Mouse (Mus musculus) embryonic facial prominence, embryonic 15.5 days (tissue): ENCODE data around the gene Zfyve21. TPM values are rescaled to one million over a fixed set of nuclear protein-coding genes. Genes with fewer than 3 reads are reported as not detected.

ENCODE experiments used
- ATAC-seq: fragments of 200-750 bp; cut with Nextera tagmentation; 2 replicates; pipeline ENCODE4 v1.8.0; 2017; ENCODE audit warnings: low read depth, moderate TSS enrichment; ENCODE audit not compliant: insufficient number of reproducible peaks, low FRiP score, low TSS enrichment
- H3K27ac ChIP-seq: fragments of 300-500 bp; sonication (generic); replicated peaks from 2 replicates; pipeline ENCODE4 v1.5.1; 2015; ENCODE audit warnings: mild to moderate bottlenecking, inconsistent platforms
- H3K27me3 ChIP-seq: fragments of 300-500 bp; sonication (generic); 2 replicates; pipeline ENCODE4 v1.6.1; 2015; ENCODE audit warnings: inconsistent platforms
- H3K36me3 ChIP-seq: fragments of 300-500 bp; sonication (generic); 2 replicates; pipeline ENCODE4 v1.6.1; 2015; ENCODE audit warnings: mild to moderate bottlenecking, inconsistent platforms
- H3K4me1 ChIP-seq: fragments of 300-500 bp; sonication (generic); 2 replicates; pipeline ENCODE4 v1.6.1; 2015; ENCODE audit warnings: inconsistent platforms
- H3K4me2 ChIP-seq: fragments of 300-500 bp; sonication (generic); replicated peaks from 2 replicates; pipeline ENCODE4 v1.6.1; 2015; ENCODE audit warnings: mild to moderate bottlenecking, inconsistent platforms
- H3K4me3 ChIP-seq: fragments of 300-500 bp; sonication (generic); replicated peaks from 2 replicates; pipeline ENCODE4 v1.5.1; 2015; ENCODE audit warnings: mild to moderate bottlenecking, inconsistent platforms
- H3K9ac ChIP-seq: fragments of 300-500 bp; sonication (generic); 2 replicates; pipeline ENCODE4 v1.6.1; 2015; ENCODE audit warnings: inconsistent platforms
- H3K9me3 ChIP-seq: fragments of 300-500 bp; sonication (generic); replicated peaks from 2 replicates; pipeline ENCODE4 v1.6.1; 2016; ENCODE audit warnings: inconsistent platforms
- WGBS: fragments of 180-500 bp; shearing (Covaris S2); methylation state at CpG from one replicate; pipeline ENCODE4 v1.1.7; 2015; 5-methylcytosine and 5-hydroxymethylcytosine counted together
- polyA plus RNA-seq: library from polyadenylated mRNA; unstranded; fragments of >200 nt; fragmentation: Nextera tagmentation; extraction: Ambion mirVana; gene quantifications from 2 replicates; pipeline ENCODE4 v1.2.1, GENCODE M21; 2015

The Zfyve21 gene
- polyA plus RNA-seq, 1 experiment from 2014 or later = 120 TPM

GRCm38 (mm10) chr12:111820708-111821107, 6.7 kb downstream of the Zfyve21 start:
- ATAC-seq = no peak
- H3K9ac ChIP-seq = no peak overlapping the region

GRCm38 (mm10) chr12:111821931-111822330, 8.0 kb downstream of the Zfyve21 start:
- peak; percentile 17; the same call in 1 of the 2 replicates for ATAC-seq
- no peak overlapping the region for H3K9ac ChIP-seq
- H3K4me2 ChIP-seq = no peak overlapping the region
- H3K27me3 ChIP-seq = no peaks in the 10 kb centered on the region
- 52% methylated on average over 4 of the region's 4 CpGs for WGBS
- H3K9me3 ChIP-seq = no peaks in the 10 kb centered on the region
- H3K4me1 ChIP-seq = peaks cover 35% of the 10 kb centered on the region
- H3K4me3 ChIP-seq = no peak overlapping the region
- H3K36me3 ChIP-seq = peaks cover 48% of the 10 kb centered on the region
- peak overlapping the region; percentile 12; the same call in 1 of the 2 replicates for H3K27ac ChIP-seq

More at GRCm38 (mm10) chr12:111820708-111821107, 6.7 kb downstream of the Zfyve21 start:
- Histone ChIP-seq H3K27me3 (no peaks in the 10 kb centered on the region), H3K4me3 (no peak overlapping the region), H3K9me3 (no peaks in the 10 kb centered on the region), H3K4me2 (no peak overlapping the region), H3K4me1 (peaks cover 47% of the 10 kb centered on the region), H3K36me3 (peaks cover 35% of the 10 kb centered on the region), H3K27ac (no peak overlapping the region)
- WGBS = 77% methylated on average over 7 of the region's 7 CpGs

GRCm38 (mm10) chr12:111827556-111827955, 13.6 kb downstream of the Zfyve21 start:
- no peak for ATAC-seq
- Histone ChIP-seq H3K4me1 (no peaks in the 10 kb centered on the region), H3K27me3 (no peaks in the 10 kb centered on the region), H3K9ac (no peak overlapping the region), H3K36me3 (peaks cover 95% of the 10 kb centered on the region), H3K4me3 (no peak overlapping the region), H3K27ac (no peak overlapping the region), H3K4me2 (no peak overlapping the region), H3K9me3 (no peaks in the 10 kb centered on the region)
- 95% methylated on average over 12 of the region's 12 CpGs for WGBS

GRCm38 (mm10) chr12:111829447-111829846, 15.5 kb downstream of the Zfyve21 start:
- Histone ChIP-seq H3K4me1 (no peaks in the 10 kb centered on the region), H3K4me3 (no peak overlapping the region), H3K36me3 (peaks cover 96% of the 10 kb centered on the region), H3K9ac (no peak overlapping the region), H3K27ac (peak overlapping the region; percentile 18; the same call in 1 of the 2 replicates), H3K4me2 (no peak overlapping the region), H3K9me3 (no peaks in the 10 kb centered on the region), H3K27me3 (no peaks in the 10 kb centered on the region)
- WGBS = 55% methylated on average over 5 of the region's 5 CpGs
- no peak for ATAC-seq

DNA sequence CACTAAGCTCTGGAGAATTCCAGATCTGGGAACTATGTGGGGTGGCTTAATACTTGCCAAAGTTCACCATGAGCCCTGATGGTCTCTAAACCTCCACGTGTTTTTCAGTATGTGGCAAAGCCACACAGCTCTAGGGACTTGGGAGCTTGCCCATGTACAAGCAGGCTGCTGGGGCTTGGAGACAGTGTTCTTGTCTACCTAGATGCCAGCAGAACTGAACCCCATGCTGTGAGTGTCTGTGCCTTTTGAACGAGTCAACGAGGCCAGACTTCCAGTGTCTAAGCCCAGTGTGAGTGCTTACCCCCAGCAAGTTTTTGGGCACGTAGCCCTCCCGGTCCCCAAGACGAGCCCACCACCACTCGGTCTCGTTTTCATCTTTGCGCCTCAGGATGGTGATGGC, 16.0 kb downstream of the Zfyve21 start:
- 77% methylated on average over 9 of the region's 9 CpGs for WGBS

DNA sequence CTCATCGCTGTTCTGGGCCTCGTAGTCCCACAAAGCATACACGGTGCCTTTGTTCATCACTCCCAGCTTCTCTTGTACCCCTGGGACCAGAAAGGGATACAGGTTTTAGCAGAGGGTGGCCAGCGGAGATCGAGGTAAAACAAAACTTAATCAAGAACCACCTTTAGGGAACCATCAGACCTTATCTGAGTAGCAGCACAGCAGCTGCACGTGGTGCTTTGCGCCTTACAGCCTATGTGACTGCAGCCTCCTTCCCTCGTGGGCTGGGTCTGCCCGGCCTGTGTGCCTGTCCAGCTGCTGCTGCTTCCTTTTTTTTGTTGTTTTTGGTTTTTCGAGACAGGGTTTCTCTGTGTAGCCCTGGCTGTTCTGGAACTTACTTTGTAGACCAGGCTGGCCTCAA, 16.4 kb downstream of the Zfyve21 start:
- 83% methylated on average over 10 of the region's 10 CpGs for WGBS
- H3K36me3 ChIP-seq = peaks cover 96% of the 10 kb centered on the region
- no peak for ATAC-seq

More for the DNA sequence above, 16.0 kb downstream of the Zfyve21 start:
- H3K36me3 ChIP-seq = peaks cover 96% of the 10 kb centered on the region
- no peak overlapping the region for H3K4me2 ChIP-seq
- peak overlapping the region; percentile 18; the same call in 1 of the 2 replicates for H3K27ac ChIP-seq
- no peak overlapping the region for H3K9ac ChIP-seq
- no peaks in the 10 kb centered on the region for H3K4me1 ChIP-seq
- no peak for ATAC-seq
- H3K4me3 ChIP-seq = no peak overlapping the region
- no peaks in the 10 kb centered on the region for H3K9me3 ChIP-seq
- H3K27me3 ChIP-seq = no peaks in the 10 kb centered on the region

GRCm38 (mm10) chr12:111832643-111833042, 18.7 kb downstream of the Zfyve21 start:
- no peak for ATAC-seq
- 84% methylated on average over 5 of the region's 5 CpGs for WGBS

More for the DNA sequence above, 16.4 kb downstream of the Zfyve21 start:
- no peak overlapping the region for H3K4me2 ChIP-seq
- no peak overlapping the region for H3K27ac ChIP-seq
- no peaks in the 10 kb centered on the region for H3K27me3 ChIP-seq
- no peak overlapping the region for H3K4me3 ChIP-seq
- H3K9ac ChIP-seq = no peak overlapping the region
- H3K4me1 ChIP-seq = no peaks in the 10 kb centered on the region
- H3K9me3 ChIP-seq = no peaks in the 10 kb centered on the region

DNA sequence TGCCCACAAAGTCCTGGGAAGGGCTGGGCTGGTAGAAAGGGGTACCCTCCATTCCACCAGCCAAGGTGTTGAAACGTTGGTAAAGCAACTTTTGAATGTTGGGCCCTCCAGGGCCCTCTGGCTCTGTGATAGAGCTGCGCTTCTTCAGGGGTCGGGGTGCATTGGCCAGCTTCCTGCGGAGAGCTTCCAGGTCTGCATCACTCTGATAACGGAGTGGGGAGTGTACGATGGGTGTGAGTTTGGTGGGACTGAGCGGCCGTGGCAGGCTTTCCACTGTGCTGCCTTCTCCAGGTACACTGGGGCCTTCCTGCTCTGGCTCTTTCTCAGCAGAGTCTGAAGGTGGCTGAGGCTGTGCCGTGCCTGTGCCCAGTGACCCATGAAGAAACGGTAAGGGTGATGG, 19.5 kb downstream of the Zfyve21 start:
- Histone ChIP-seq H3K36me3 (peaks cover 94% of the 10 kb centered on the region), H3K9ac (no peak overlapping the region), H3K9me3 (no peaks in the 10 kb centered on the region), H3K4me3 (no peak overlapping the region), H3K4me1 (no peaks in the 10 kb centered on the region), H3K4me2 (no peak overlapping the region), H3K27me3 (no peaks in the 10 kb centered on the region), H3K27ac (no peak overlapping the region)
- 88% methylated on average over 10 of the region's 10 CpGs for WGBS
- ATAC-seq = no peak

More at GRCm38 (mm10) chr12:111832643-111833042, 18.7 kb downstream of the Zfyve21 start:
- Histone ChIP-seq H3K4me1 (no peaks in the 10 kb centered on the region), H3K4me2 (no peak overlapping the region), H3K36me3 (peaks cover 94% of the 10 kb centered on the region), H3K27ac (no peak overlapping the region), H3K9ac (no peak overlapping the region), H3K4me3 (no peak overlapping the region), H3K9me3 (no peaks in the 10 kb centered on the region), H3K27me3 (no peaks in the 10 kb centered on the region)

GRCm38 (mm10) chr12:111842565-111843433, 28.8 kb downstream of the Zfyve21 start:
- no peak overlapping the region for H3K27ac ChIP-seq
- no peaks in the 10 kb centered on the region for H3K9me3 ChIP-seq
- 71% methylated on average over 15 of the region's 15 CpGs for WGBS
- H3K9ac ChIP-seq = no peak overlapping the region
- H3K36me3 ChIP-seq = peaks cover 42% of the 10 kb centered on the region
- H3K27me3 ChIP-seq = no peaks in the 10 kb centered on the region
- no peak for ATAC-seq
- no peak overlapping the region for H3K4me3 ChIP-seq
- no peaks in the 10 kb centered on the region for H3K4me1 ChIP-seq
- H3K4me2 ChIP-seq = no peak overlapping the region

DNA sequence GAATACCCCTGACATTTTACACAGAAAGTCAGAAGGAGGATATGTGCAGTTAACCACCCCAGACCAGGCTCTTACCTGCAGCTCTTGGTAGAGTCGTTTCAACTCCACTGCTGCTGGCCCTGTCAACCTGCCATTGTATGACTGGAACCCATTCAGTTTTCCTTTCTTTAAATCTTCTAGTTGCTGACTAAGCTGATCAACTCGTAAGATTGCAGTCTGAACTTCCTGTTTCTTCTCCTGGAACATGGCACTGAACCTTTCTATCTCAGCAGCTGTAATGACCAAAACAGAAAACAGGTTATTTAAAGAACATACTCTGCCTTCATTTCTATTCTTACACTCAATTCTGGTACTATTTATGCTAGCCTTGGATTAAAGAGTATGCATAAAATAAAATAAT, 29.5 kb downstream of the Zfyve21 start:
- Histone ChIP-seq H3K9ac (no peak overlapping the region), H3K27me3 (no peaks in the 10 kb centered on the region), H3K27ac (no peak overlapping the region), H3K4me2 (no peak overlapping the region), H3K36me3 (peaks cover 36% of the 10 kb centered on the region), H3K9me3 (no peaks in the 10 kb centered on the region), H3K4me3 (no peak overlapping the region), H3K4me1 (peaks cover 6% of the 10 kb centered on the region; the same call in 1 of the 2 replicates)
- ATAC-seq = no peak
- WGBS = 37% methylated on average over 2 of the region's 2 CpGs

DNA sequence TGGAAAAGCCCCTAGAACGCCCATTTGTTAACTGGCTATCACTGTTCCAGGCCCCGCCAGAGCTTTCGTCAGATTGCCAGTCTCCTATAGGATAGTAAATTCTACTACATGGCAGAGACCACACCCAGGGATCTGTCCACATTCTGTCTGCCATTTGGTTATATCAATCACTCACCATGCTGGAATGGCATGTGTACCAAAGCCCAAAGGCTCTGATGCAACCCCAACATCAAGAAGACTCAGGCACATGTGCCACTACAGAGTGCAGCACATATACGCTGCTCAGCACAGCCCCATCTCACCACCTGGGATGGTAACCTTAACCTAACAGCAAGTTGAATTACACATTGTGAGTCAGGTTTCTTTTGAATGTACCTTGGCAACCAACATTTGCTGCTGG, 32.0 kb downstream of the Zfyve21 start:
- H3K9me3 ChIP-seq = no peaks in the 10 kb centered on the region
- 89% methylated on average over 4 of the region's 4 CpGs for WGBS
- H3K36me3 ChIP-seq = peaks cover 21% of the 10 kb centered on the region
- no peak; the same call in 1 of the 2 replicates for ATAC-seq
- H3K9ac ChIP-seq = no peak overlapping the region
- no peaks in the 10 kb centered on the region for H3K27me3 ChIP-seq
- no peak overlapping the region for H3K4me3 ChIP-seq
- H3K4me1 ChIP-seq = peaks cover 7% of the 10 kb centered on the region; the same call in 1 of the 2 replicates
- no peak overlapping the region for H3K4me2 ChIP-seq
- no peak overlapping the region for H3K27ac ChIP-seq
